Mouse (Mus musculus) C2C12 (cell line): Measurements from ENCODE around the gene Olfr218.
"Not testable (repeated sequence)": the region's sequence is repeated elsewhere in the genome, so short reads cannot be mapped to it uniquely, and the experiment has no call there.

Source experiments
- CTCF ChIP-seq: IDR thresholded peaks from one replicate; pipeline ENCODE4 v1.5.1; 2011; ENCODE audit not compliant: control insufficient read depth, insufficient read depth, insufficient read length
- USF1 ChIP-seq: IDR thresholded peaks from one replicate; pipeline ENCODE4 v1.6.1; 2011; ENCODE audit warnings: low read depth, mild to moderate bottlenecking, control low read depth, moderate library complexity

DNA sequence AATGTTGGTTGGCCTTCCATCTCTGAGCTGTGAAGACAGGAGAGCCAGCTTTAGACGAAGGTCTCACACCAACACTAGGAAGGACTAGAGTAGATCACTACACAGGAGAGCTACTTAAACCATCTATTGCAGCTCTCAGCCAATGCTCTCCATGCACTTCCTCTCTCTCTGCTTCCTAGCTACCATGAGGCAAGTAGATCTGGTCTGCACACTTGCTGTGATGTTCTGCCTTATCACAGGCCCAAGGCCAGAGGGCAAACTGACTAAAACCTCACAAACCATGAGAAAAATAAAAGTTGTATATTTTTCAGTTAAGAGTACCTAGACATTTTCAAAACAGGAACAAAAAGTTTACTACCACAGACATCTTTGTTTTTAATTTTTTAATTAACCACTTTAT, 39.4 kb downstream of the Olfr218 start:
- not testable (repeated sequence) for TF ChIP-seq CTCF, USF1
